Mouse (Mus musculus): ENCODE measurements around the gene Apol7c.
"Not testable (repeated sequence)": the region's sequence is repeated elsewhere in the genome, so short reads cannot be mapped to it uniquely, and the experiment has no call there.

GRCm38 (mm10) chr15:77494694-77495093 lies 38.4 kb downstream of the Apol7c start:
- TF ChIP-seq CTCF (IDR thresholded peaks at IDR 0.05; ENCODE audit: extremely low read depth, insufficient read length, insufficient replicate concordance, low read depth, low read length); POLR2A (IDR thresholded peaks at IDR 0.05; ENCODE audit: low read depth, low read length): not testable (repeated sequence)

Measured in small intestine, adult 2 months (tissue).